Mouse (Mus musculus): ENCODE measurements around the gene Zdhhc24.

GRCm38 (mm10) chr19:4878405-4879323, at the start of gene Zdhhc24:
- TF ChIP-seq CTCF (IDR thresholded peaks at IDR 0.05; ENCODE audit: low read depth) (no peak), EP300 (IDR thresholded peaks at IDR 0.05; ENCODE audit: low read depth) (0 out of 2 replicates have a peak, but pooled peaks have one; percentile 2)

All from liver, embryonic 14.5 days (tissue).